In genomic region chr8:122451161-122451703, GRCm38 (mm10) we compare ENCODE assay signal across 19 mouse cellular contexts. TPM values are rescaled to one million over a fixed set of nuclear protein-coding genes. Genes with fewer than 3 reads are reported as not detected.
DNase-seq lines count a peak whose midpoint lies in the region.
"Had no signal": no experiment of that assay in that cellular context is flagged by ENCODE, and none has a peak within 500 bp of the region (broad histone marks: within the 10 kb centered on the region; RNA-seq: fewer than 3 reads in every experiment).

No protein-coding gene starts in this region.

- H3K4me1 ChIP-seq in heart, embryonic 10.5 days = peaks cover 58% of the 10 kb centered on the region

- H3K27me3 ChIP-seq in heart, embryonic 10.5 days (ENCODE audit: insufficient read depth, poor library complexity, severe bottlenecking) = peaks cover 7% of the 10 kb centered on the region
- H3K27me3 ChIP-seq: Patski had no signal

- H3K4me3 ChIP-seq in heart, embryonic 10.5 days = 0 out of 2 replicates have a peak overlapping the region, but pooled peaks have one; percentile 7

- H3K9me3 ChIP-seq in heart, embryonic 10.5 days = no peaks in the 10 kb centered on the region

- peaks cover 8% of the 10 kb centered on the region; the same call in 1 of the 2 replicates for H3K36me3 ChIP-seq in heart, embryonic 10.5 days

- DNase-seq in gastrocnemius, adult 18-20 months (ENCODE audit: low spot score) = peak; percentile 82
- no peak for DNase-seq in gastrocnemius, postnatal 10 days
- DNase-seq in brain, adult 2 months (ENCODE audit: low read depth, low spot score) = peak; percentile 57
- no peak for DNase-seq in heart, embryonic 10.5 days (ENCODE audit: low spot score)
- peak; percentile 46 to 60 for DNase-seq in heart, postnatal 14 days
- DNase-seq in right cerebral cortex, postnatal 4 days = no peak
- DNase-seq in cerebellum, adult 9-11 months = no peak
- DNase-seq in right cerebral cortex, adult 18-20 months = no peak
- DNase-seq: cerebellum, postnatal 25 days; kidney, adult 11 months; kidney, postnatal 14 days; lung, postnatal 14 days; retina, postnatal 1 day; thymus, postnatal 25 days had no signal

- peak overlapping the region; percentile 87 for H3K27ac ChIP-seq in heart, embryonic 10.5 days
- H3K27ac ChIP-seq: liver, embryonic 14.5 days had no signal

- intact Hi-C loops in heart, postnatal 14 days (cut with DNase I) = no loop called here

- whole genome bisulfite sequencing in heart, embryonic 10.5 days = 34% methylated on average over 7 of the region's 7 CpGs

RNA-seq across cellular contexts. Expression of gene Mvd, which starts 8.0 kb away (rescaled TPM):
- 1 to 10 TPM; 3.9 to 5.6 TPM for total RNA-seq in gastrocnemius, adult 18-20 months (2021)
- 1 to 10 TPM; 6.9 to 7.9 TPM for total RNA-seq in gastrocnemius, postnatal 10 days (2021)
- polyA plus RNA-seq in heart, embryonic 10.5 days (2016; fragmentation: Nextera tagmentation; extraction: Ambion mirVana) = 41.7 and 43.8 TPM in 2 replicates
- 1 to 10 TPM; 4.7 to 5.0 TPM for total RNA-seq in heart, postnatal 14 days (2021)

RNA-seq across cellular contexts. Expression of gene Snai3, which starts 9.3 kb away (rescaled TPM):
- total RNA-seq in gastrocnemius, adult 18-20 months (2021) = 10 to 100 TPM in 1 of 2 experiments, 1 to 10 TPM in 1; 5.7 to 14.7 TPM
- total RNA-seq in gastrocnemius, postnatal 10 days (2021) = 1 to 10 TPM; 2.5 to 3.1 TPM
- polyA plus RNA-seq in heart, embryonic 10.5 days (2016; fragmentation: Nextera tagmentation; extraction: Ambion mirVana) = 2.3 and 6.6 TPM in 2 replicates
- total RNA-seq in heart, postnatal 14 days (2021) = 1 to 10 TPM; 1.1 to 1.6 TPM
- total RNA-seq: layer of hippocampus, postnatal 25 days had no signal
- polyA plus RNA-seq: hindbrain, embryonic 11.5 days; midbrain, embryonic 11.5 days had no signal

RNA-seq across cellular contexts. Expression of gene Cyba, which starts 18.5 kb away (rescaled TPM):
- total RNA-seq in gastrocnemius, adult 18-20 months (2021) = 1 to 10 TPM; 4.5 to 8.6 TPM
- total RNA-seq in gastrocnemius, postnatal 10 days (2021) = 10 to 100 TPM; 23.8 to 28.6 TPM
- polyA plus RNA-seq in heart, embryonic 10.5 days (2016; fragmentation: Nextera tagmentation; extraction: Ambion mirVana) = 185 and 214 TPM in 2 replicates
- total RNA-seq in heart, postnatal 14 days (2021) = 10 to 100 TPM; 43.8 to 47.4 TPM

RNA-seq across cellular contexts. Expression of gene Rnf166, which starts 24.6 kb away (rescaled TPM):
- 10 to 100 TPM; 35.0 to 37.7 TPM for total RNA-seq in gastrocnemius, adult 18-20 months (2021)
- 10 to 100 TPM; 26.2 to 28.0 TPM for total RNA-seq in gastrocnemius, postnatal 10 days (2021)
- 37.1 and 38.8 TPM in 2 replicates for polyA plus RNA-seq in heart, embryonic 10.5 days (2016; fragmentation: Nextera tagmentation; extraction: Ambion mirVana)
- 10 to 100 TPM; 28.7 to 28.9 TPM for total RNA-seq in heart, postnatal 14 days (2021)

RNA-seq across cellular contexts. Expression of gene Ctu2, which starts 24.7 kb away (rescaled TPM):
- 1 to 10 TPM; 6.3 to 7.6 TPM for total RNA-seq in gastrocnemius, adult 18-20 months (2021)
- total RNA-seq in gastrocnemius, postnatal 10 days (2021) = 10 to 100 TPM; 12.0 to 13.3 TPM
- polyA plus RNA-seq in heart, embryonic 10.5 days (2016; fragmentation: Nextera tagmentation; extraction: Ambion mirVana) = 40.5 and 45.9 TPM in 2 replicates
- total RNA-seq in heart, postnatal 14 days (2021) = 10 to 100 TPM; 10.8 TPM

Comparison
In these comparisons a context has a peak if more than half of its experiments do, and no peak if none do; other contexts are left out.
1. DNase-seq: peak in gastrocnemius, adult 18-20 months (single experiment), brain, adult 2 months (single experiment) and heart, postnatal 14 days (2 of 2); none in gastrocnemius, postnatal 10 days (single experiment), heart, embryonic 10.5 days (single experiment), right cerebral cortex, postnatal 4 days (single experiment), cerebellum, adult 9-11 months (single experiment) and right cerebral cortex, adult 18-20 months (single experiment).